Mouse (Mus musculus): ENCODE results near the gene Olfr827.

DNA sequence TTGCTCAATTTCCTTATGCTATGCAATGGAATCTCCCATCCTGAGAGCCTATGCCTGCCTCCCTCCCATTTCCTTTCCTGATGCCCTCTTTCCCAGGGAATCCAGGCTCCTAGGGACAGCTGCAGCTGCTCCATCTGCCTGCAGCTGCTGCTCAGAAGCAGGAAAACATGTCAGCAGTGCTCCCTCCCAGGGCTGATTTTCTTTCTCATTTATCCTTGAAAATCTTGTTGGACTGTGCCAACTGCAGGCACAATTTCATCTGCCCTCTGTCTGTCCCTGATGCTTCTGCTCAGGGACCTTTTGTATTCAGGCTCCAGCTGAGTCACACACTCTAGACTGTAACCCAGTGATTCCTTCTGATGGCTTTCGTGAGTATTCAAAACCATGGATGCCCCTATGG, 45.3 kb upstream of the Olfr827 start:
- TF ChIP-seq ZNF384 (IDR thresholded peaks at IDR 0.05; ENCODE audit: low read depth, low read length) (no peak), MAFK (IDR thresholded peaks at IDR 0.05; ENCODE audit: insufficient read depth, low read depth, low read length) (no peak), HCFC1 (IDR thresholded peaks at IDR 0.05; ENCODE audit: borderline replicate concordance, insufficient read depth, low read length) (no peak)
